Mouse (Mus musculus) erythroblast, adult 5-6 weeks (primary cell): ENCODE results near the gene Hoxb3. TPM values are rescaled to one million over a fixed set of nuclear protein-coding genes. Genes with fewer than 3 reads are reported as not detected.

Source experiments
- ATAC-seq: replicated peaks from 2 replicates; pipeline ENCODE4 v1.8.0; 2016; ENCODE audit warnings: moderate number of reproducible peaks, mild to moderate bottlenecking, moderate TSS enrichment, inconsistent platforms; ENCODE audit not compliant: poor library complexity, low FRiP score, severe bottlenecking
- total RNA-seq, 2 experiments: library from RNA; stranded (forward) in 1 of 2; stranded (reverse) in 1 of 2; fragments of 150-400 nt in 1 of 2; fragments of 200-764, 138-1000 nt in 1 of 2; gene quantifications; 2 replicates each; pipeline versions ENCODE4 v1.2.3 to v1.2.4; 2015 to 2017; ENCODE audit warnings: low replicate concordance in 2 of 2

The Hoxb3 gene
- total RNA-seq, 2 experiments from 2014 or later: not detected

DNA sequence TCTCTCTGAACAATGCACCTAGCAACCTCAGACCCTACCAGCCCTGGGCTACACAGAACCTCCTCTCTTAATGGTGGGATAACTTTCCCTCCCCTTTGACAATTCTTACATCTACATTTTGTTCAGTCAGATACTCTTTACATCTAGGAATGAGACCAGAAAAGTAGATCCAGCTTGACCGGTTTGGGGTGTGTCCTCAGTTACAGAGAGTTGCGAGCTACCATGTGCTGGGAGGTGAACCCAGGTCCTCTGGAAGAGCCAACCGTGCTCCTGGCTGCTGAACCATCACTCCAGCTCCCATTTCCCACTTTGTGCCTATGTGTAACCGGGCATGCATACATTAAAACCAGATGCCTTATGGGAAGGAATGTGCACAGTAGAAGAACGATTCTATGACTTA is 60.3 kb downstream of the Hoxb3 start:
- ATAC-seq: no peak

DNA sequence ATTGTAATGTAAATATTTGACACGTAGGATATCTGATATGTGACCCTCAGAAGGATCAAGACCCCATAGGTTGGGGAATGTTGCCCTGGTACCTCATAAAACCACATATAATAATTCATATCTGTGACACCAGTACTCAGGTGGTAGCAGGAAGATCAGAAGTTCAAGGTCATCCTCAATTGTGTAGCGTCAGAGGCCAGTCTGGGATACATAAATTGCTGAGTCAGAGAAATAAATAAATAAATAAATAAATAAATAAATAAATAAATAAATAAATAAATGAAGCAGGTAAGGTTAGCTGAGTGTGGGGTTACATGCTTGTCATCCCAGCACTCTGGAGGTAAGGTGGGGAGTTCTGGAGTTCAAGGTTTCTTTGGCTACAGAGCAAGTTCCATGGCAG is 64.5 kb downstream of the Hoxb3 start:
- ATAC-seq: no peak

DNA sequence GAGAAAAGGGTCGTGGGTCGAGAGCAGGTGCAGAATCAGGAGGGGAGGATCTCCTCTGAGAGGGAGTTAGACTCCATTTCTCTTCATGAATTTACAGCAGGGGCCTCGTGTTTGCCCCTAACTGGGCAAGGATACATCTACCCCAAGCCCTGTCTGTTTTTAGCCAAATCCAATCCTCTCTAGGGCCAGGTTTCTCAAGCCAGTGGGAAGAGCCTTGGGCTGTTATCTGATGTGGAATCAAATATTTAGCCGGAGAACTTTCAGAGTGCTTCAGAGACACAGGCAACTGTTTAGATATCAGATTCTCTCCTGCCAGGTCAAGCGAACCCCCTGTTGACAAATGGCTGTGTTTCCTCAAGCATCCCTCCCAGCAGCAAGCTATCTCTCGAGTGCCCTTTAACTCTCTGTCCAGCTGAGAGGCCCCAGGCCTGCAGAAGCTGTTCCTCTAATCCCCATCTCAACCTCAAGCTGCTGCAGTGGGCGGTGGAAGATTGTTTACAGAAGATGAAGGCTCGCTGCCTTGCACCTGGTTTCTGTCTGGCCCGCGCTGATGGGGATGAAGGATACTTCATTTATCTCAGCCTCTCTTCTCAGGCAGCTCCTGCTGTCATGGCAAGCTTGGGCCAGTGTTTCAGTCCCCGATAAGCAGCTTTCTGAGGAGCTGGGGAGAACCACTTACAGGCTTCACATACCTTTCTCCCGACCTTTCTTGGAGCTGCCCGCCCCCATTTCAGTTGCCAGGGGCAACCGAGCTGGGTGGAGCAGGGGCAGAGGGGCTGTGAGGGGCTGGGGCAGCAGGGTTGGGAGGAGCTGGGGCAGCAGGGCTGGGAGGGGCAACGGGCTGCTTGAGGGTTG is 73.9 kb downstream of the Hoxb3 start:
- ATAC-seq: no peak

Other genes starting within 250 kb of the Hoxb3 start
- gene Atp5g1, start 247.7 kb upstream of the Hoxb3 start, total RNA-seq (2015; ENCODE audit: low replicate concordance): 127 and 128 TPM in 2 replicates
- gene Atp5g1, start 247.7 kb upstream of the Hoxb3 start, total RNA-seq (2017; ENCODE audit: low replicate concordance): 4.8 and 21.7 TPM in 2 replicates
- gene Calcoco2, start 211.4 kb upstream of the Hoxb3 start, total RNA-seq (2015; ENCODE audit: low replicate concordance): not detected in 2 replicates
- gene Calcoco2, start 211.4 kb upstream of the Hoxb3 start, total RNA-seq (2017; ENCODE audit: low replicate concordance): 0.17 TPM in 1 of 2 replicates, not detected in the other
- gene Ttll6, start 189.5 kb upstream of the Hoxb3 start, total RNA-seq (2015; ENCODE audit: low replicate concordance): not detected in 2 replicates
- not detected in 2 replicates for gene Ttll6, start 189.5 kb upstream of the Hoxb3 start, total RNA-seq (2017; ENCODE audit: low replicate concordance)
- gene Hoxb13, start 129.0 kb upstream of the Hoxb3 start, total RNA-seq (2015; ENCODE audit: low replicate concordance): not detected in 2 replicates
- gene Hoxb13, start 129.0 kb upstream of the Hoxb3 start, total RNA-seq (2017; ENCODE audit: low replicate concordance): not detected in 2 replicates
- not detected in 2 replicates for gene Hoxb9, start 51.9 kb upstream of the Hoxb3 start, total RNA-seq (2015; ENCODE audit: low replicate concordance)
- 0.56 TPM in 1 of 2 replicates, not detected in the other for gene Hoxb9, start 51.9 kb upstream of the Hoxb3 start, total RNA-seq (2017; ENCODE audit: low replicate concordance)
- gene Hoxb8, start 41.4 kb upstream of the Hoxb3 start, total RNA-seq (2015; ENCODE audit: low replicate concordance): not detected in 2 replicates
- gene Hoxb8, start 41.4 kb upstream of the Hoxb3 start, total RNA-seq (2017; ENCODE audit: low replicate concordance): not detected in 2 replicates
- gene Hoxb7, start 36.7 kb upstream of the Hoxb3 start, total RNA-seq (2015; ENCODE audit: low replicate concordance): not detected in 2 replicates
- gene Hoxb7, start 36.7 kb upstream of the Hoxb3 start, total RNA-seq (2017; ENCODE audit: low replicate concordance): not detected in 2 replicates
- not detected in 2 replicates for gene Hoxb6, start 30.9 kb upstream of the Hoxb3 start, total RNA-seq (2015; ENCODE audit: low replicate concordance)
- not detected in 2 replicates for gene Hoxb6, start 30.9 kb upstream of the Hoxb3 start, total RNA-seq (2017; ENCODE audit: low replicate concordance)
- gene Hoxb5, start 20.0 kb upstream of the Hoxb3 start, total RNA-seq (2015; ENCODE audit: low replicate concordance): not detected in 2 replicates
- gene Hoxb5, start 20.0 kb upstream of the Hoxb3 start, total RNA-seq (2017; ENCODE audit: low replicate concordance): not detected in 2 replicates
- gene Hoxb4, start 5.1 kb upstream of the Hoxb3 start, total RNA-seq (2015; ENCODE audit: low replicate concordance): 0.63 TPM in 1 of 2 replicates, not detected in the other
- 0.56 and 0.77 TPM in 2 replicates for gene Hoxb4, start 5.1 kb upstream of the Hoxb3 start, total RNA-seq (2017; ENCODE audit: low replicate concordance)
- gene Hoxb2, start 27.2 kb downstream of the Hoxb3 start, total RNA-seq (2015; ENCODE audit: low replicate concordance): not detected in 2 replicates
- not detected in 2 replicates for gene Hoxb2, start 27.2 kb downstream of the Hoxb3 start, total RNA-seq (2017; ENCODE audit: low replicate concordance)
- not detected in 2 replicates for gene Hoxb1, start 42.4 kb downstream of the Hoxb3 start, total RNA-seq (2015; ENCODE audit: low replicate concordance)
- not detected in 2 replicates for gene Hoxb1, start 42.4 kb downstream of the Hoxb3 start, total RNA-seq (2017; ENCODE audit: low replicate concordance)
- not detected in 2 replicates for gene Skap1, start 141.3 kb downstream of the Hoxb3 start, total RNA-seq (2015; ENCODE audit: low replicate concordance)
- gene Skap1, start 141.3 kb downstream of the Hoxb3 start, total RNA-seq (2017; ENCODE audit: low replicate concordance): 2.6 TPM in 1 of 2 replicates, not detected in the other